Mouse (Mus musculus): Measurements from ENCODE around the gene Cdk17. TPM values are rescaled to one million over a fixed set of nuclear protein-coding genes. Genes with fewer than 3 reads are reported as not detected.

Cdk17 gene
- polyA plus RNA-seq, 1 experiment from 2014 or later: 8.7 TPM

DNA sequence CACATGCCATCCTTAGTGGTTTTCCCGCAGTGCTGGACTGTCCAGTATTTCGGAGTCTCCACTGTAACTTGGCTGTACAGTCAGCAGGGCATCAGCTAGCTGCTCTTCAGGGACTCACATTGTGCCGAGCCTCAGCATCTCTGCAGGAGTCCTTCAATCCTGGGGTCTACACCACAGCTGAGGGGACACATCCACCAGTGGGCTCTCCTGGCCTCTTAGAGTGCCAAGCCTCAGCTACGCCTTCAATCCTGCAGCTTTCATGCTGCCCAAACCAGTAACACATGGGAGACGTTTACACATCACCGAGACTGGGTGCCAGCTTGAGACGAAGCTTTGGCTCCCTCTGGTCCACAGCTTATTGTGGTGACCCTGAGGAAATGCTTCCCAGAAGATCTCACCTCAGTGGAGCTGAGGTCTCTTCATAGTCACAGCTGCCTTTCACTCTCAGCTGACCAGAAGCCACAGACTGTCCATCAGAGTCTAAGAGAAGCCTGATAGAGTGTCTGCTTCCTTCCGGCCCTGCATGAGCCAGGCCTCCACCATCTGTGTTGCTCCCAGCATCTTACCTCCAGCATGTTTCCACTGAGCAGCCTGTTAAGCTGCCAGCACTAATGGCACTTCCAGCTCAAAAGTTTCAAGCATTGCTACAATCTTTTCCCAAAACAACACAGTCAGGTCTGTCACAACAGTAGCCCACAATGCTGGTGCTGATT lies 54.5 kb downstream of the Cdk17 start:
- H3K4me3 ChIP-seq (ENCODE audit: low read depth, low read length): no peak overlapping the region
- H3K27ac ChIP-seq (ENCODE audit: low read length): no peak overlapping the region
- H3K36me3 ChIP-seq (ENCODE audit: control insufficient read depth, insufficient read depth): peaks cover 39% of the 10 kb centered on the region
- H3K4me1 ChIP-seq (ENCODE audit: control insufficient read depth, low read depth, low read length): peaks cover 5% of the 10 kb centered on the region
- no peaks in the 10 kb centered on the region for H3K9me3 ChIP-seq (replicated peaks; ENCODE audit: control insufficient read depth, low read length)
- no peak for ATAC-seq (ENCODE audit: low read depth)
- no peaks in the 10 kb centered on the region for H3K27me3 ChIP-seq (ENCODE audit: control insufficient read depth, insufficient read depth, low read depth, low read length)
- H3K9ac ChIP-seq (ENCODE audit: low read depth, low read length): no peak overlapping the region
- H3K4me2 ChIP-seq (ENCODE audit: low read depth, low read length): no peak overlapping the region
- 83% methylated on average over 8 of the region's 8 CpGs for WGBS (ENCODE audit: insufficient replicate concordance)

DNA sequence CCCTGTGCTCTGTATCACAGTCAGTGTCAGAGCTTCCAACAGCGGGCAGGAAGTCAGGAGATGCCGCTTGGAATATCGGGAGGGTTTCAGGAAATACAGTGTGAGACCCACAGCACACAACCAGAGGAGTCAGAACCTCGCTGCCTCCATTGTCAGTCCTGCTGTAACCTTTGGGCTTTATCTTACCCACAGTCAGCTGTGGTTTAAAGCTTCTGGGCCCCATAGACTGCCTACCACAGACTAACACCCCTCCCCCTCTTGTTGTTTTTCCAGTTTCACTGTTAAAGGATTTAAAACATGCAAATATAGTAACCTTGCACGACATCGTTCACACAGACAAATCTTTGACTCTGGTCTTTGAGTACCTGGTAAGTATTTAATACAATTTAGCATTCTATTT lies 65.1 kb downstream of the Cdk17 start:
- H3K4me2 ChIP-seq (ENCODE audit: low read depth, low read length): no peak overlapping the region
- peaks cover 6% of the 10 kb centered on the region for H3K36me3 ChIP-seq (ENCODE audit: control insufficient read depth, insufficient read depth)
- 70% methylated on average over 6 of the region's 6 CpGs for WGBS (ENCODE audit: insufficient replicate concordance)

DNA sequence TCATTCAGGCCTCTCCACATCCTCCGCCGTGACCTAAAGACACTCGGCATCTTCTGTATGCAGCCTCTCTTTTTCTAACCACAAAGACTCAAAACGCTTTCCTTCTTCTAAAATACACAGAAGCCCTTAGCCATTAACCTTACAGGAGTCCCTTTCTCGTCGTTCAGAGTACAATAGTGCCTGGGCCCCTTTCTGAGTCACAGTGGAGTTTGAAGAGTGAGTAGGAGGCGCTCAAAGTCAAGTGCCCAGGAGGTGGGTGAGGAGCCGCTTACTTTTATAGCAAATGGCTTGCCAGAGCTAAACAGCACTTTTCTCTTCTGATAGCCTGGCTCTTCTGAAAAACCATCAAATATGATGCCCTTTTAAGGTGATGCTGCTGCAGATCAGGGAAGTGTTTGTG lies 67.2 kb downstream of the Cdk17 start:
- H3K9me3 ChIP-seq (replicated peaks; ENCODE audit: control insufficient read depth, low read length): no peaks in the 10 kb centered on the region
- H3K4me1 ChIP-seq (ENCODE audit: control insufficient read depth, low read depth, low read length): no peaks in the 10 kb centered on the region
- H3K4me2 ChIP-seq (ENCODE audit: low read depth, low read length): no peak overlapping the region
- WGBS (ENCODE audit: insufficient replicate concordance): 71% methylated on average over 8 of the region's 8 CpGs
- ATAC-seq (ENCODE audit: low read depth): no peak
- H3K4me3 ChIP-seq (ENCODE audit: low read depth, low read length): no peak overlapping the region
- H3K27ac ChIP-seq (ENCODE audit: low read length): no peak overlapping the region
- H3K27me3 ChIP-seq (ENCODE audit: control insufficient read depth, insufficient read depth, low read depth, low read length): no peaks in the 10 kb centered on the region
- H3K36me3 ChIP-seq (ENCODE audit: control insufficient read depth, insufficient read depth): peaks cover 11% of the 10 kb centered on the region
- H3K9ac ChIP-seq (ENCODE audit: low read depth, low read length): no peak overlapping the region

More for the DNA sequence above, 65.1 kb downstream of the Cdk17 start:
- Histone ChIP-seq H3K4me1 (ENCODE audit: control insufficient read depth, low read depth, low read length) (no peaks in the 10 kb centered on the region), H3K4me3 (ENCODE audit: low read depth, low read length) (no peak overlapping the region), H3K27me3 (ENCODE audit: control insufficient read depth, insufficient read depth, low read depth, low read length) (no peaks in the 10 kb centered on the region), H3K9ac (ENCODE audit: low read depth, low read length) (no peak overlapping the region), H3K27ac (ENCODE audit: low read length) (no peak overlapping the region), H3K9me3 (replicated peaks; ENCODE audit: control insufficient read depth, low read length) (no peaks in the 10 kb centered on the region)
- ATAC-seq (ENCODE audit: low read depth): no peak

DNA sequence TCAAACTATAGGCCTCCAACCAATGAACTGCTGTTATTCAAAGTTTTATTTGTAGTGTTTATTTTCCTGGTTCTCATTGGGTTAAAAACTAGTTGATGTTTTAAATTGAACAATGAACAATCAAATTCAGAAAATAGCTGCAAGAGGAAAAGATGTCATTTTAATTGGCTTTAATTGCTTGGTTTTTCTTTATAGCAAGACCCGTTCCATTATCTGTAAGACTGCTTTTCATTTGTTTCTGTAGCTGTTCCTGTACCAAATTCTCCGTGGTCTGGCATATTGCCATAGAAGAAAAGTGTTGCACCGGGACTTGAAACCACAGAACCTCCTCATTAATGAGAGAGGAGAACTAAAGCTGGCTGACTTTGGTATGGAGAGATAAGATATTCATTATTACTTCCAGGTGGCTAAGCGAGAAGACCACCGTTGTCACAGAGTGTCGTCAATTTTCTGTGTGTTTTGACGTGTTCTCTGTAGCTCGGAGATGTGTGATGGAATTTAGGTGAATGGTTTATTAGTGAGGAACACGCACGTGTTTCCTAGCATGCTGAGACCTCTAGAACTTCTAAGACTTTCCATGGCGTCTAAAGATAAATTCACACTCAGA lies 67.8 kb downstream of the Cdk17 start:
- no peaks in the 10 kb centered on the region for H3K9me3 ChIP-seq (replicated peaks; ENCODE audit: control insufficient read depth, low read length)
- ATAC-seq (ENCODE audit: low read depth): no peak
- WGBS (ENCODE audit: insufficient replicate concordance): 41% methylated on average over 11 of the region's 11 CpGs
- H3K9ac ChIP-seq (ENCODE audit: low read depth, low read length): no peak overlapping the region
- H3K36me3 ChIP-seq (ENCODE audit: control insufficient read depth, insufficient read depth): peaks cover 14% of the 10 kb centered on the region
- no peak overlapping the region for H3K27ac ChIP-seq (ENCODE audit: low read length)
- no peaks in the 10 kb centered on the region for H3K4me1 ChIP-seq (ENCODE audit: control insufficient read depth, low read depth, low read length)
- no peak overlapping the region for H3K4me2 ChIP-seq (ENCODE audit: low read depth, low read length)
- no peaks in the 10 kb centered on the region for H3K27me3 ChIP-seq (ENCODE audit: control insufficient read depth, insufficient read depth, low read depth, low read length)
- no peak overlapping the region for H3K4me3 ChIP-seq (ENCODE audit: low read depth, low read length)

DNA sequence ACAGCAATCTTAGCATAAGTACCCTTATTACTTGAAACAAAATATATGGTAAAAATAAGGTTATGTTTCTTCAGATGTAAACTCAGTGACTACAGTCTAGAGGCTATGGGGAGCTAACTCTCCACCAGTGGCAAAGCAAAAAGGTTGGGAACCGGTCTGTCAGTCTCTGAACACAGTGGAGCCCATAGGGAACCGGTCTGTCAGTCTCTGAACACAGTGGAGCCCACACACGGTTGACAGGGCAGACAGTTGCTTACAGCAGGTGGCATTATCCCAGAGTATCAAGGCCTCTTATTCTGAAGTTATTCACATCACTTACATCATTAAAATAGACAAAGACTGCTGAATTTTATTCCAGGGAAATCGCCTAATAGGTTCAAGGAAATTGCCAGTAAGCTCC lies 70.8 kb downstream of the Cdk17 start:
- ATAC-seq (ENCODE audit: low read depth): no peak
- H3K4me1 ChIP-seq (ENCODE audit: control insufficient read depth, low read depth, low read length): no peaks in the 10 kb centered on the region
- no peak overlapping the region for H3K27ac ChIP-seq (ENCODE audit: low read length)
- 85% methylated on average over 4 of the region's 4 CpGs for WGBS (ENCODE audit: insufficient replicate concordance)
- H3K27me3 ChIP-seq (ENCODE audit: control insufficient read depth, insufficient read depth, low read depth, low read length): no peaks in the 10 kb centered on the region
- no peak overlapping the region for H3K4me2 ChIP-seq (ENCODE audit: low read depth, low read length)
- peaks cover 31% of the 10 kb centered on the region for H3K36me3 ChIP-seq (ENCODE audit: control insufficient read depth, insufficient read depth)
- H3K9me3 ChIP-seq (replicated peaks; ENCODE audit: control insufficient read depth, low read length): no peaks in the 10 kb centered on the region
- H3K4me3 ChIP-seq (ENCODE audit: low read depth, low read length): no peak overlapping the region
- H3K9ac ChIP-seq (ENCODE audit: low read depth, low read length): no peak overlapping the region

DNA sequence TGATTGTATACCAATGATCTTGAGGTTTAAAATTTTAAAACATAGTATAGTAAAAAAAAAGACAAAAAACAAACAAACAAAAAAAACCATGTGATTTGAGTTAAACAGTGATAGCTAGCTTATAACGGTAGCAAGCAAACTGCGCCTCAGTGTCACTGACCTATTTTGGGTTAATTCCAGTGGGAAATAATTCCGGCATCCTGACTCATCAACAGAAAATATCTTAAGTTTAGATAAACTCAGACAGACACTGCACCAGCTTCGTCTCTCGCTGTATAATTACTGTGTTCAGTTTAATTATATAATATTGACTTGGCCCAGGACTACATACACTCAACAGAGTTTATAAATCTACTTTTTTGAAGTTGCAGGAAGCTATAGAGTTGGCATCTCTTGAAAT lies 71.2 kb downstream of the Cdk17 start:
- Histone ChIP-seq H3K9ac (ENCODE audit: low read depth, low read length) (no peak overlapping the region), H3K27ac (ENCODE audit: low read length) (no peak overlapping the region), H3K9me3 (replicated peaks; ENCODE audit: control insufficient read depth, low read length) (no peaks in the 10 kb centered on the region), H3K4me3 (ENCODE audit: low read depth, low read length) (no peak overlapping the region), H3K4me1 (ENCODE audit: control insufficient read depth, low read depth, low read length) (no peaks in the 10 kb centered on the region), H3K4me2 (ENCODE audit: low read depth, low read length) (no peak overlapping the region), H3K36me3 (ENCODE audit: control insufficient read depth, insufficient read depth) (peaks cover 30% of the 10 kb centered on the region), H3K27me3 (ENCODE audit: control insufficient read depth, insufficient read depth, low read depth, low read length) (no peaks in the 10 kb centered on the region)
- WGBS (ENCODE audit: insufficient replicate concordance): 84% methylated on average over 5 of the region's 5 CpGs
- no peak for ATAC-seq (ENCODE audit: low read depth)

DNA sequence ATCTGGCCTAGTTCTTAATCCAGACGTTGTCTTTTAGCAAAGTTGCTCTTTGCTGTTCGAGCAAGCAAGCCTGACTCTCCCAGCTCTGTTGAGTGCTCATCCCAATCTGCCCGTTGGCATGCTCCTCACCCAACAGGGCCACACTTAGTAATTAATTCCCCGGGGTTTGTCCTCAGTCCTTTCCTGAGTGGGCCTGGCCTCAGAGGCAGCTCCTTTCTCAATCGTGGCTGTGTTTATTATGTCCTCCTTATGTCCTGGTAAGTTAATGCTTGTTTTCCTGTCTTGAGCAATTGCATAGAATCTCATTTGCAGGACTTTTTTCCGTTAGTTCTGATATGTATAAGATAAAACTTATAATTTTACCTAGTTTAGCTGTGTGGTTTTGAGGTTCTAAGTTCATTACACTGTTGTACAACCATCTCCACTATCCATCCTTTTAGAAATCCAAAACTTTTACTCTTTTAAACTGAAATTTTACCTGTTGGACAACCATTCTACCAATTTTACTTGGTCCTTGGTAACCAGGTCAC lies 73.1 kb downstream of the Cdk17 start:
- Histone ChIP-seq H3K36me3 (ENCODE audit: control insufficient read depth, insufficient read depth) (peaks cover 45% of the 10 kb centered on the region), H3K27me3 (ENCODE audit: control insufficient read depth, insufficient read depth, low read depth, low read length) (no peaks in the 10 kb centered on the region), H3K4me3 (ENCODE audit: low read depth, low read length) (no peak overlapping the region), H3K4me1 (ENCODE audit: control insufficient read depth, low read depth, low read length) (no peaks in the 10 kb centered on the region), H3K9ac (ENCODE audit: low read depth, low read length) (no peak overlapping the region), H3K9me3 (replicated peaks; ENCODE audit: control insufficient read depth, low read length) (no peaks in the 10 kb centered on the region), H3K4me2 (ENCODE audit: low read depth, low read length) (no peak overlapping the region), H3K27ac (ENCODE audit: low read length) (no peak overlapping the region)
- 80% methylated on average over 6 of the region's 6 CpGs for WGBS (ENCODE audit: insufficient replicate concordance)
- no peak for ATAC-seq (ENCODE audit: low read depth)

DNA sequence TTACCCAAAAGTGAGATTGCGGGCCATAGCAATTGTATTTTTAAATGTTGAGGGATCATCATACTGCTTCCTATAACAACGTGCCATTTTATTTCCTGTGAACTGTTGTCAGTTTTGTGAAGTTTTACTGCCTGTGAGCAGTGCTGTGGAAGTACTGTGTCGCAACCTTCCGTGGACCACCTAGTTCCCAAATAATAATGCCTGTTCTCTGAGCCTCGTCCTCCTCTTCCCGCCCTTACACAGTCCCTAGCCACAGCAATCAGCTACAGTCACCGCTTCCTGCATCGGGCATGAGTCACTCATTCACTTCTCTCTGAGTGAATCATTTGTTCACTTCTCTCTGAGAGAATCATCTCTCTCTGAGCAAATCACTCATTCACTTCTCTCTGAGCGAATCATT lies 74.0 kb downstream of the Cdk17 start:
- ATAC-seq (ENCODE audit: low read depth): no peak
- peaks cover 52% of the 10 kb centered on the region for H3K36me3 ChIP-seq (ENCODE audit: control insufficient read depth, insufficient read depth)
- 80% methylated on average over 9 of the region's 9 CpGs for WGBS (ENCODE audit: insufficient replicate concordance)

DNA sequence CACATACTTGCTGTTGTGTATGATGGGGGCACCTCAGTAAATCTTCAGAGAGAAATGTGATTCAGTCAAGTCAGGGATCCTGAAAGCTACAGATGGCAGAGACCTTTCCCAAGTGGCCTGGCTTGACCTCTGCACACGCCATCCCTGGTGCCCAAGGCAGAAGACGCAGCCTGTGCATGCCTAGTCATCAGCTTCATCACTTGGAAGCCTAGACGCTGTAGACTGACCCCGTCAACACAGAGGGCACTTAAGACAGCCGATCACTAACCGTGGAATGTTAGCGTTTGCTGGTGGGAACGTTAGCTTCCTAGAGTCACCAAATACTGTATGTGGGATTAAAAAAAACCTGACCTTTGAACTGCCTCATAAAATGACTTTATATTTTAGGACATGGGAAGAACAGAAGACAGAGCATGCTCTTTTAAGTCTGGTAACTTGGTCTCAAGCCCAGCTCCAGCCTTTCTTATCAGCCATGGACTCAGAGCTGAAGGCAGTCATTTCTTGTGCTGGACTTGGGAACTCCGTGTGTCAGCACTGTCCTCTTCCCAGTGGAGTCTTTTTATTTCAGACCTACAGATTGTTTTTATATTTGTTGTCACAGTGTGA lies 78.6 kb downstream of the Cdk17 start:
- Histone ChIP-seq H3K36me3 (ENCODE audit: control insufficient read depth, insufficient read depth) (peaks cover 57% of the 10 kb centered on the region), H3K4me1 (ENCODE audit: control insufficient read depth, low read depth, low read length) (no peaks in the 10 kb centered on the region), H3K9me3 (replicated peaks; ENCODE audit: control insufficient read depth, low read length) (no peaks in the 10 kb centered on the region), H3K4me3 (ENCODE audit: low read depth, low read length) (no peak overlapping the region), H3K27me3 (ENCODE audit: control insufficient read depth, insufficient read depth, low read depth, low read length) (no peaks in the 10 kb centered on the region), H3K27ac (ENCODE audit: low read length) (no peak overlapping the region), H3K4me2 (ENCODE audit: low read depth, low read length) (no peak overlapping the region), H3K9ac (ENCODE audit: low read depth, low read length) (no peak overlapping the region)
- WGBS (ENCODE audit: insufficient replicate concordance): 88% methylated on average over 9 of the region's 9 CpGs
- no peak for ATAC-seq (ENCODE audit: low read depth)

More for the DNA sequence above, 74.0 kb downstream of the Cdk17 start:
- H3K27me3 ChIP-seq (ENCODE audit: control insufficient read depth, insufficient read depth, low read depth, low read length): no peaks in the 10 kb centered on the region
- no peaks in the 10 kb centered on the region for H3K9me3 ChIP-seq (replicated peaks; ENCODE audit: control insufficient read depth, low read length)
- no peak overlapping the region for H3K27ac ChIP-seq (ENCODE audit: low read length)
- H3K4me2 ChIP-seq (ENCODE audit: low read depth, low read length): no peak overlapping the region
- H3K4me1 ChIP-seq (ENCODE audit: control insufficient read depth, low read depth, low read length): no peaks in the 10 kb centered on the region
- H3K4me3 ChIP-seq (ENCODE audit: low read depth, low read length): no peak overlapping the region
- no peak overlapping the region for H3K9ac ChIP-seq (ENCODE audit: low read depth, low read length)

Measured in liver, embryonic 16.5 days (tissue).